Mouse (Mus musculus) heart, postnatal 25 days (tissue): ENCODE results near the gene Olfm1. TPM values are rescaled to one million over a fixed set of nuclear protein-coding genes. Genes with fewer than 3 reads are reported as not detected.

Experiments used
- DNase-seq: peaks from one replicate; pipeline ENCODE4 v3.0.0; 2022; ENCODE audit warnings: low spot score
- intact Hi-C: fragments of 180-260 bp; cut with DNase I; formaldehyde crosslinking; loops from one replicate; pipeline ENCODE4 v1.15.1; 2025
- total RNA-seq, 2 experiments: library from RNA; stranded (reverse); gene quantifications; 2 replicates each; pipeline ENCODE4 v1.2.3; 2021

Gene Olfm1
- total RNA-seq, 2 experiments from 2014 or later, result 9.3 to 10.3 TPM

DNA sequence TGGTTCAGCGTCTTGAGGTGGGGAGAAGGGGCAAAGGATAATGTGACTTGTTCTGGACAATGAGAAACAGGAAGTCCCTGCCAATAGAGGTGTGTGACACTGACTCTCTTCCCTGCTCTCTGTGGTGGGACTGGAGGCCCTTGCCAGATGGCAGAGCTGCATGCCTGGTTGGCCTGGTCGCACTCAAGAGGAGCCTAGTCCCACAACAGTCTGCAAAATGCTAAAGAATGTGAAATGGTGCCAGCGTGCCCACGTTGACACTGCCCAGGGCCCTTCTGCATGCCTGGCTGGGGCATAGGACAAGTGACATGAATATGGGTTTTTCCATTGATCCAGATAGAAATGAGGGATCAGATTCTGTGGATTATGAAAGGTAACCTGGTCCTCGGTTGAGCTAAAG is 81.2 kb downstream of the Olfm1 start:
- DNase-seq, result no peak

DNA sequence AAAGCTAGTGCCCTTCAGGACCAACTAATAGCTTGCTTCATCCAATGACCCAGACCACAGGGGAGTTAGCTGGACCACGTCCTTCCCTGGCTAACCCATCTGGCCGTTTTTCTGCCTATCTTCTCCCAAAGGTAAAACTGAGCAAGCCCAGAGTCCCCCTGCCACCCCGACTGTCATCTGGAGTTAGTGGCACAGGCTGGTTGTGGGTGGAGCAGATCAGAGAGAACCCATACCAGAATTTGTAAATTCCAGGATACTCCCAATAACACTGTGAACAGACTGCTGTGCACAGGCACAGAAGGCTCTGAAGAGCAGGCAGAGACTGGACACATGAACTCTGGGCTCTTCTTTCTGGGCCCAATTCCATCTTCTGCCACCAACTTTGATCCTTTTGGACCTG is 82.6 kb downstream of the Olfm1 start:
- intact Hi-C loops, result no loop called here
- no peak for DNase-seq

More for the DNA sequence above, 81.2 kb downstream of the Olfm1 start:
- intact Hi-C loops, result no loop called here

DNA sequence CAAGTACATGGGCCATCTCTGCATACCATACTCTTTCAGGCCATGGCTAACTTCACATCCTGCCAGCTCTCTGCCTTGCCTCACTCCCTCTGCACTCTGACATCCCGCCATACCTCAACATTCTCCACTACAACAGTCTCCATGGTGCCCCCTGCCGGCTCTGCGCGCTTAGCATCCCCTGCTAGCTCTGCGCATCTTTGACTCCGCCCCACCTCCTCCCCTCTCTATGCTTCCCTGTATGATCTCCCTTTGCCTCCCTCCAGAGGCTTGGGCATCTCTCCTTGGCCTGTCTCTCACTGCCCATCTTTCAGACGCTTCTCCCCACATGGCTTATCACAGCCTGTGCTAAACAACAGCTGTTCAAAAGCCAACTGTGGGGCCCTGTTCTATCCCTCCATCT is 85.4 kb downstream of the Olfm1 start:
- no peak for DNase-seq
- intact Hi-C loops, result loop anchor here (2.0 kb wide), 1 partner anchor 73 kb away; no protein-coding TSS in a partner anchor

DNA sequence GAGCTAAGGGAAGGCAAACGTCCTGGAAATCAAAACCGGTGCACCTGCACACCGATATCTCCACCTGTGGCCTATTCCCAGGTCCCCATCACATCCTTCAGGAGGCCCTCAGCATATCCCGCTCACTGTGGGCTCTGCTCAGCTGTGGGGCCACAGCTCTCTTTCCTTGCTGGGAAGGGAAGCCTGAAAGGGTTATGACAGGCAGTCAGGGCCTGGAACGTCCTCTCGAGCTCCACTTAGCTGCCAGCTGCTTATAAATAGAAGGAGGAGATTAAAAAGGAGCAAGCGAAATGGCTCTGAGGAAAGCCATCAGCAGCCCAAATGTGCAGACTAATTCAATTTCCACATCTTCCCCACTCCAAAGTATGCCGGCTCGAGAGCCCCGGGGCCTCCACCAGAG is 86.1 kb downstream of the Olfm1 start:
- intact Hi-C loops, result loop anchor here (2.0 kb wide), 1 partner anchor 74 kb away; no protein-coding TSS in a partner anchor
- no peak for DNase-seq

Other genes with a start within 250 kb of the Olfm1 start
- gene Fcnb, start 108.1 kb upstream of the Olfm1 start, total RNA-seq, result not detected